Mouse (Mus musculus) limb, embryonic 13.5 days (tissue): ENCODE measurements around the gene Cda. TPM values are rescaled to one million over a fixed set of nuclear protein-coding genes. Genes with fewer than 3 reads are reported as not detected.

Source experiments
- ATAC-seq: fragments of 200-750 bp; cut with Nextera tagmentation; 2 replicates; pipeline ENCODE4 v1.8.0; 2017; ENCODE audit warnings: low read depth, moderate number of reproducible peaks, moderate TSS enrichment; ENCODE audit not compliant: low FRiP score
- H3K27ac ChIP-seq: fragments of 300-500 bp; sonication (generic); 2 replicates; pipeline ENCODE4 v1.5.1; 2015; ENCODE audit warnings: inconsistent platforms, mild to moderate bottlenecking, moderate library complexity
- H3K27me3 ChIP-seq: fragments of 300-500 bp; sonication (generic); 2 replicates; pipeline ENCODE4 v1.6.1; 2015; ENCODE audit warnings: mild to moderate bottlenecking, inconsistent platforms
- H3K36me3 ChIP-seq: fragments of 300-500 bp; sonication (generic); 2 replicates; pipeline ENCODE4 v1.6.1; 2015; ENCODE audit warnings: inconsistent platforms, mild to moderate bottlenecking, moderate library complexity
- H3K4me1 ChIP-seq: fragments of 300-500 bp; sonication (generic); 2 replicates; pipeline ENCODE4 v1.6.1; 2015; ENCODE audit warnings: inconsistent platforms
- H3K4me2 ChIP-seq: fragments of 300-500 bp; sonication (generic); replicated peaks from 2 replicates; pipeline ENCODE4 v1.6.1; 2015; ENCODE audit warnings: inconsistent platforms, mild to moderate bottlenecking, moderate library complexity
- H3K4me3 ChIP-seq: fragments of 300-500 bp; sonication (generic); 2 replicates; pipeline ENCODE4 v1.5.1; 2015; ENCODE audit warnings: moderate library complexity, mild to moderate bottlenecking, inconsistent platforms
- H3K9ac ChIP-seq: fragments of 300-500 bp; sonication (generic); 2 replicates; pipeline ENCODE4 v1.6.1; 2015; ENCODE audit warnings: mild to moderate bottlenecking, inconsistent platforms
- H3K9me3 ChIP-seq: fragments of 300-500 bp; sonication (generic); 2 replicates; pipeline ENCODE4 v1.6.1; 2016; ENCODE audit warnings: inconsistent platforms
- WGBS: fragments of 180-500 bp; shearing (Covaris S2); methylation state at CpG from one replicate; pipeline ENCODE4 v1.1.7; 2015; 5-methylcytosine and 5-hydroxymethylcytosine counted together
- polyA plus RNA-seq: library from polyadenylated mRNA; unstranded; fragments of >200 nt; fragmentation: Nextera tagmentation; extraction: Ambion mirVana; gene quantifications from 2 replicates; pipeline ENCODE4 v1.2.1, GENCODE M21; 2015

Cda gene
- 4.9 and 5.6 TPM in 2 replicates for polyA plus RNA-seq

GRCm38 (mm10) chr4:138367641-138368497 is at the start of gene Cda:
Gene Cda, minus strand, starts transcription at chr4:138367992.
- Histone ChIP-seq H3K4me3 (peak within 1 kb of the TSS; percentile 35), H3K9ac (peak within 1 kb of the TSS; percentile 54), H3K27ac (no peak within 1 kb of the TSS; the same call in 1 of the 2 replicates), H3K4me2 (peak within 1 kb of the TSS; percentile 69), H3K27me3 (peaks cover 31% of the 10 kb centered on the region), H3K36me3 (no peaks in the 10 kb centered on the region), H3K9me3 (no peaks in the 10 kb centered on the region), H3K4me1 (peaks cover 17% of the 10 kb centered on the region)
- WGBS, result 5% methylated on average over 34 of the region's 34 CpGs
- ATAC-seq, result peak; percentile 74

GRCm38 (mm10) chr4:138416414-138416813 is 48.6 kb upstream of the Cda start:
- no peak overlapping the region for H3K4me2 ChIP-seq
- peaks cover 77% of the 10 kb centered on the region for H3K27me3 ChIP-seq
- H3K4me1 ChIP-seq, result no peaks in the 10 kb centered on the region
- H3K4me3 ChIP-seq, result no peak overlapping the region
- H3K9ac ChIP-seq, result no peak overlapping the region
- no peaks in the 10 kb centered on the region for H3K9me3 ChIP-seq
- H3K27ac ChIP-seq, result no peak overlapping the region
- H3K36me3 ChIP-seq, result no peaks in the 10 kb centered on the region
- ATAC-seq, result no peak
- 64% methylated on average over 5 of the region's 5 CpGs for WGBS

GRCm38 (mm10) chr4:138415991-138416390 is 48.2 kb upstream of the Cda start:
- no peaks in the 10 kb centered on the region for H3K36me3 ChIP-seq
- H3K4me1 ChIP-seq, result no peaks in the 10 kb centered on the region
- ATAC-seq, result no peak
- peaks cover 77% of the 10 kb centered on the region for H3K27me3 ChIP-seq
- no peak overlapping the region for H3K27ac ChIP-seq
- no peak overlapping the region for H3K4me2 ChIP-seq
- no peak overlapping the region for H3K4me3 ChIP-seq
- H3K9ac ChIP-seq, result no peak overlapping the region
- WGBS, result 76% methylated on average over 3 of the region's 3 CpGs
- H3K9me3 ChIP-seq, result no peaks in the 10 kb centered on the region

GRCm38 (mm10) chr4:138414725-138415124 is 46.9 kb upstream of the Cda start:
- Histone ChIP-seq H3K36me3 (no peaks in the 10 kb centered on the region), H3K27me3 (peaks cover 75% of the 10 kb centered on the region), H3K9ac (no peak overlapping the region), H3K9me3 (no peaks in the 10 kb centered on the region), H3K4me2 (no peak overlapping the region), H3K4me1 (no peaks in the 10 kb centered on the region), H3K4me3 (no peak overlapping the region), H3K27ac (no peak overlapping the region)
- ATAC-seq, result no peak
- 16% methylated on average over 6 of the region's 6 CpGs for WGBS

- Histone ChIP-seq H3K4me1 (no peaks in the 10 kb centered on the region), H3K4me2 (no peak overlapping the region), H3K36me3 (no peaks in the 10 kb centered on the region), H3K27me3 (peaks cover 71% of the 10 kb centered on the region), H3K9ac (no peak overlapping the region), H3K4me3 (no peak overlapping the region), H3K27ac (no peak overlapping the region), H3K9me3 (no peaks in the 10 kb centered on the region)
- no peak for ATAC-seq
- 53% methylated on average over 7 of the region's 7 CpGs for WGBS
Observed at GRCm38 (mm10) chr4:138411504-138412121, 43.8 kb upstream of the Cda start.

GRCm38 (mm10) chr4:138411011-138411410 is 43.2 kb upstream of the Cda start:
- Histone ChIP-seq H3K27ac (no peak overlapping the region), H3K36me3 (no peaks in the 10 kb centered on the region), H3K27me3 (peaks cover 65% of the 10 kb centered on the region), H3K4me3 (no peak overlapping the region), H3K4me1 (no peaks in the 10 kb centered on the region), H3K9me3 (no peaks in the 10 kb centered on the region), H3K9ac (no peak overlapping the region), H3K4me2 (no peak overlapping the region)
- no peak for ATAC-seq
- 7% methylated on average over 5 of the region's 5 CpGs for WGBS

DNA sequence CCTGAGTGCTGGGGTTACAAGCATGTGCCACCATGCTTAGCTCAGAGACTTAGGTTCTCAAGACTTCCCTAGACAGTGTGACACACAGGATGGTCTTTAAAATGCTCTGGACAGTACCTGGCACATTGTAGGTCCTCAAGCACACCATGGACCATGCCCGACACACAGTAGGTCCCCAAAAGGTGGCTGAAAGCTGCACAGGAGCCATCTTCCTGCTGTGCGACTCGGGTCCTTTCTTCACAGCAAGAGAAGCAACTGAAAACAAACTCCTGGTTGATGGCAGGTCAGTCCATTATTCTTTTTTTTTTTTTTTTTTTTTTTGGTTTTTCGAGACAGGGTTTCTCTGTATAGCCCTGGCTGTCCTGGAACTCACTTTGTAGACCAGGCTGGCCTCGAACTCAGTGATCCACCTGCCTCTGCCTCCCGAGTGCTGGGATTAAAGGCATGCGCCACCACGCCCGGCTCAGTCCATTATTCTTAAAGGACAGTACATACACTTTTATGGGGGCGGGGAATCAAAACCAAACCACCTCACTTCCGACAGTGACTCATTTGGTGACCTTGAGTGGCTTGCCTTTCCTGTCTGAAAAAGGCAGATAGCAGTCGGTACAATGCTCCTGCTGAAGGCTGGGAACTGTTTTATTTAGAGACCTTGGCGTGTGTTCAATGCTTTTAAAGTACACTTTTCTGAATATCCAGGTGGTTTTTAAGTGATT is 39.8 kb upstream of the Cda start:
- Histone ChIP-seq H3K9ac (no peak overlapping the region), H3K9me3 (no peaks in the 10 kb centered on the region), H3K4me1 (no peaks in the 10 kb centered on the region), H3K36me3 (no peaks in the 10 kb centered on the region), H3K27ac (no peak overlapping the region), H3K27me3 (peaks cover 38% of the 10 kb centered on the region), H3K4me3 (no peak overlapping the region), H3K4me2 (no peak overlapping the region)
- ATAC-seq, result no peak
- 77% methylated on average over 12 of the region's 13 CpGs for WGBS

DNA sequence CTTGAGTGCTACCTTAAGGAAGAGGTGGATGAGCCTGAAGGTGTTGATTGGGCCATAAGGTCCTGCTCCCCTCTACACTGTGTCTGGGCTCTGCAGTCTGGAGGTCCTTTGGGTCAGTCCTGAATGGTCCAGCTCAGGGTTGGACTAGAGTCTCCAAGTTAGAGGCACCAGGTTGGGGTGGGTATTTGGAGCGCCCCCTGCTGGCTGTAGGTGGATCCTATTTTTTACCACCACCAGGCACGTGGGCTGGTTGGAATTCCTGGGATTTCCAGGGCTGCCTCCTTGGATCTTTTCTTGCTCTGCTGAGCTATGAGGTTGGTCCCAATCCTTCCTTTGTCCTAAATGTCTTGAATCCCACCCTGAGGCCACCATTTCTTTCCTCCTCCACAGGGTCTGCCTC is 37.0 kb upstream of the Cda start:
- no peak overlapping the region for H3K4me3 ChIP-seq
- ATAC-seq, result no peak
- H3K9me3 ChIP-seq, result no peaks in the 10 kb centered on the region
- no peaks in the 10 kb centered on the region for H3K36me3 ChIP-seq
- 5% methylated on average over 2 of the region's 2 CpGs for WGBS
- H3K27me3 ChIP-seq, result peaks cover 27% of the 10 kb centered on the region
- H3K9ac ChIP-seq, result no peak overlapping the region
- H3K27ac ChIP-seq, result no peak overlapping the region
- no peak overlapping the region for H3K4me2 ChIP-seq
- H3K4me1 ChIP-seq, result no peaks in the 10 kb centered on the region

- 4% methylated on average over 8 of the region's 8 CpGs for WGBS
- H3K4me3 ChIP-seq, result peak overlapping the region; percentile 44
Observed at GRCm38 (mm10) chr4:138396711-138397110, 28.9 kb upstream of the Cda start.

GRCm38 (mm10) chr4:138395971-138396645 is 28.3 kb upstream of the Cda start, which contains the start of gene Fam43b:
Gene Fam43b, minus strand, starts transcription at chr4:138396528.
- ATAC-seq, result no peak
- peaks cover 20% of the 10 kb centered on the region for H3K4me1 ChIP-seq
- under 1% methylated on average over 46 of the region's 46 CpGs for WGBS
- H3K9me3 ChIP-seq, result no peaks in the 10 kb centered on the region
- H3K9ac ChIP-seq, result peak within 1 kb of the TSS; percentile 51
- H3K27me3 ChIP-seq, result peaks cover 96% of the 10 kb centered on the region
- H3K4me3 ChIP-seq, result peak within 1 kb of the TSS; percentile 44
- no peak within 1 kb of the TSS for H3K27ac ChIP-seq
- no peaks in the 10 kb centered on the region for H3K36me3 ChIP-seq
- peak within 1 kb of the TSS; percentile 75 for H3K4me2 ChIP-seq

More at GRCm38 (mm10) chr4:138396711-138397110, 28.9 kb upstream of the Cda start:
- H3K9ac ChIP-seq, result no peak overlapping the region
- ATAC-seq, result no peak
- no peak overlapping the region for H3K27ac ChIP-seq
- peak overlapping the region; percentile 75 for H3K4me2 ChIP-seq
- no peaks in the 10 kb centered on the region for H3K9me3 ChIP-seq
- H3K27me3 ChIP-seq, result peaks cover 94% of the 10 kb centered on the region
- no peaks in the 10 kb centered on the region for H3K36me3 ChIP-seq
- peaks cover 20% of the 10 kb centered on the region for H3K4me1 ChIP-seq

GRCm38 (mm10) chr4:138395087-138395970 is 27.5 kb upstream of the Cda start:
- H3K9me3 ChIP-seq, result no peaks in the 10 kb centered on the region
- peaks cover 99% of the 10 kb centered on the region for H3K27me3 ChIP-seq
- peaks cover 20% of the 10 kb centered on the region for H3K4me1 ChIP-seq
- H3K27ac ChIP-seq, result no peak overlapping the region
- H3K4me3 ChIP-seq, result peak overlapping the region; percentile 44
- under 1% methylated on average over 98 of the region's 103 CpGs for WGBS
- no peak for ATAC-seq
- no peaks in the 10 kb centered on the region for H3K36me3 ChIP-seq
- H3K4me2 ChIP-seq, result peak overlapping the region; percentile 75
- H3K9ac ChIP-seq, result peak overlapping the region; percentile 51
